Mouse (Mus musculus): ENCODE measurements at regions not wholly inside any gene's neighbourhood (a gene's known extent, or its start where the extent isn't known, plus 50 kb on each side); places are given as distances from the start of the nearest gene placed in this dataset.

DNA sequence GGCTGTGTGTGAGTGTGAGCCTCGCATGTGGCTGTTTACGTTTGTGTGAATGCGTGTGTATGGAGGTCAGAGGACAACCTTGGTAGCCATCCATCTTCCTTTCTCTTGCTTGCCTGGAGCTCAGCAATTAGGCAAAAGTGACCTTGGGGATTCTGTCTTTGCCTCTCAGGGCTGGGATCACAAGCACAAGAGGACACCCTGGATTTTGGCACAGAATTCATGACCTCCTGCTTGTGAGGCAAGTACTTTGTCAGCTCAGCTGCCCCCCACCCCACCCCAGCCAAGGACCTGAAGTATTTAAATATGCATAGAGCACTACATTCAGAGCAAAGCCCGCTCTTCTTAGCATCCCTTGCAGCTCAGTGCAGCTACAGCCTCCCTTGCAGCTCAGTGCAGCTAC lies 84.6 kb upstream of the Sulf2 start:
- no peak for TF ChIP-seq CTCF (IDR thresholded peaks at IDR 0.05)
- no peak for TF ChIP-seq POLR2A (IDR thresholded peaks at IDR 0.05; ENCODE audit: insufficient read depth, low read depth, low read length)
- TF ChIP-seq EP300 (IDR thresholded peaks at IDR 0.05; ENCODE audit: insufficient read depth, low read depth, low read length): no peak

Data from heart, adult 2 months (tissue).